Mouse (Mus musculus) hindbrain, postnatal 0 days (tissue): ENCODE measurements around the gene Tk1. TPM values are rescaled to one million over a fixed set of nuclear protein-coding genes. Genes with fewer than 3 reads are reported as not detected.
A peak's percentile ranks its signal among the peaks of the same experiment; 100 is the strongest.

ENCODE experiments used
- ATAC-seq: fragments of 200-750 bp; cut with Nextera tagmentation; 2 replicates; pipeline ENCODE4 v1.8.0; 2017; ENCODE audit warnings: mild to moderate bottlenecking, moderate TSS enrichment, moderate library complexity
- DNase-seq: peaks from one replicate; pipeline ENCODE4 v3.0.0-alpha.2; 2015; ENCODE audit warnings: low spot score
- H3K27ac ChIP-seq: fragments of 300-500 bp; sonication (generic); 2 replicates; pipeline ENCODE4 v1.5.1; 2014; ENCODE audit warnings: mild to moderate bottlenecking
- H3K27me3 ChIP-seq: fragments of 300-500 bp; sonication (generic); 2 replicates; pipeline ENCODE4 v1.6.1; 2014; ENCODE audit warnings: low read length, mixed read lengths; ENCODE audit not compliant: insufficient read depth
- H3K36me3 ChIP-seq: fragments of 300-500 bp; sonication (generic); 2 replicates; pipeline ENCODE4 v1.6.1; 2014; ENCODE audit warnings: low read length, mixed read lengths; ENCODE audit not compliant: insufficient read depth
- H3K4me1 ChIP-seq: fragments of 300-500 bp; sonication (generic); 2 replicates; pipeline ENCODE4 v1.6.1; 2014; ENCODE audit warnings: antibody characterized with exemption, low read length, mixed read lengths; ENCODE audit not compliant: insufficient read depth
- H3K4me2 ChIP-seq: fragments of 300-500 bp; sonication (generic); 2 replicates; pipeline ENCODE4 v1.6.1; 2014; ENCODE audit warnings: low read depth, mild to moderate bottlenecking, low read length, moderate library complexity, mixed read lengths
- H3K4me3 ChIP-seq: fragments of 300-500 bp; sonication (generic); 2 replicates; pipeline ENCODE4 v1.5.1; 2014; ENCODE audit warnings: low read length
- H3K9ac ChIP-seq: fragments of 300-500 bp; sonication (generic); replicated peaks from 2 replicates; pipeline ENCODE4 v1.6.1; 2014; ENCODE audit warnings: mild to moderate bottlenecking, low read length, moderate library complexity, mixed read lengths
- H3K9me3 ChIP-seq: fragments of 300-500 bp; sonication (generic); 2 replicates; pipeline ENCODE4 v1.6.1; 2016; ENCODE audit warnings: low read length, mixed read lengths
- CTCF ChIP-seq: IDR thresholded peaks from 2 replicates; pipeline ENCODE4 v1.5.1; 2016; ENCODE audit warnings: antibody characterized with exemption, control low read depth, low read depth
- WGBS: fragments of 180-500 bp; shearing (Covaris S2); extraction: QIAGEN DNeasy Blood & Tissue Kit; methylation state at CpG from one replicate; pipeline ENCODE4 v1.1.7; 2014; 5-methylcytosine and 5-hydroxymethylcytosine counted together
- polyA plus RNA-seq: library from polyadenylated mRNA; unstranded; fragments of >200 nt; fragmentation: Nextera tagmentation; extraction: Ambion mirVana; gene quantifications from 2 replicates; pipeline ENCODE4 v1.2.1, GENCODE M21; 2015
- total RNA-seq: library from RNA; depleted of rRNA; stranded (reverse); fragments of >200 nt; gene quantifications from 2 replicates; pipeline ENCODE4 v1.2.3, GENCODE M21; 2014

Gene Tk1
- total and polyA plus RNA-seq, 2 experiments from 2014 or later = 21.2 to 26.1 TPM

GRCm38 (mm10) chr11:117824060-117824969 is 1.6 kb downstream of the Tk1 start:
- Histone ChIP-seq H3K4me3 (peak overlapping the region; percentile 39; the same call in 1 of the 2 replicates), H3K9me3 (no peaks in the 10 kb centered on the region), H3K4me2 (peak overlapping the region; percentile 60), H3K36me3 (no peaks in the 10 kb centered on the region), H3K9ac (no peak overlapping the region), H3K27me3 (no peaks in the 10 kb centered on the region), H3K4me1 (peaks cover 13% of the 10 kb centered on the region), H3K27ac (no peak overlapping the region)
- WGBS = 11% methylated on average over 23 of the region's 23 CpGs
- TF ChIP-seq CTCF = peak; percentile 96
- DNase-seq (peak; percentile 90), ATAC-seq (peak; percentile 87)

- WGBS = 93% methylated on average over 6 of the region's 6 CpGs
- peaks cover 9% of the 10 kb centered on the region; the same call in 1 of the 2 replicates for H3K4me1 ChIP-seq
- no peak for DNase-seq
These were observed 2.5 kb downstream of the Tk1 start for GRCm38 (mm10) chr11:117823411-117823810.

GRCm38 (mm10) chr11:117822728-117823241 is 3.1 kb downstream of the Tk1 start:
- H3K4me2 ChIP-seq = no peak overlapping the region

More at GRCm38 (mm10) chr11:117823411-117823810, 2.5 kb downstream of the Tk1 start:
- no peak overlapping the region for H3K4me3 ChIP-seq
- no peaks in the 10 kb centered on the region for H3K9me3 ChIP-seq
- H3K4me2 ChIP-seq = no peak overlapping the region
- TF ChIP-seq CTCF = no peak
- H3K36me3 ChIP-seq = no peaks in the 10 kb centered on the region
- H3K9ac ChIP-seq = no peak overlapping the region
- ATAC-seq = no peak
- H3K27me3 ChIP-seq = no peaks in the 10 kb centered on the region
- H3K27ac ChIP-seq = no peak overlapping the region

GRCm38 (mm10) chr11:117821868-117822267 is 4.0 kb downstream of the Tk1 start:
- 90% methylated on average over 9 of the region's 9 CpGs for WGBS

More at GRCm38 (mm10) chr11:117822728-117823241, 3.1 kb downstream of the Tk1 start:
- no peak for TF ChIP-seq CTCF
- ATAC-seq (no peak), DNase-seq (no peak)
- 56% methylated on average over 7 of the region's 7 CpGs for WGBS
- Histone ChIP-seq H3K4me3 (no peak overlapping the region), H3K27ac (no peak overlapping the region), H3K9me3 (no peaks in the 10 kb centered on the region), H3K9ac (no peak overlapping the region), H3K27me3 (no peaks in the 10 kb centered on the region), H3K36me3 (no peaks in the 10 kb centered on the region), H3K4me1 (peaks cover 9% of the 10 kb centered on the region; the same call in 1 of the 2 replicates)

GRCm38 (mm10) chr11:117820173-117820572 is 5.7 kb downstream of the Tk1 start:
- no peak for DNase-seq
- H3K9ac ChIP-seq = no peak overlapping the region
- H3K36me3 ChIP-seq = no peaks in the 10 kb centered on the region
- no peaks in the 10 kb centered on the region for H3K27me3 ChIP-seq
- WGBS = 93% methylated on average over 7 of the region's 7 CpGs
- no peak for TF ChIP-seq CTCF
- no peak for ATAC-seq
- 0 out of 2 replicates have a peak, but pooled peaks cover 5% of the 10 kb centered on the region for H3K4me1 ChIP-seq
- H3K27ac ChIP-seq = no peak overlapping the region
- H3K4me3 ChIP-seq = no peak overlapping the region
- H3K9me3 ChIP-seq = no peaks in the 10 kb centered on the region
- no peak overlapping the region for H3K4me2 ChIP-seq

More at GRCm38 (mm10) chr11:117821868-117822267, 4.0 kb downstream of the Tk1 start:
- no peak overlapping the region for H3K4me3 ChIP-seq
- ATAC-seq = no peak
- no peaks in the 10 kb centered on the region for H3K9me3 ChIP-seq
- H3K4me1 ChIP-seq = peaks cover 9% of the 10 kb centered on the region; the same call in 1 of the 2 replicates
- no peak overlapping the region for H3K9ac ChIP-seq
- no peak overlapping the region for H3K4me2 ChIP-seq
- H3K27me3 ChIP-seq = no peaks in the 10 kb centered on the region
- H3K27ac ChIP-seq = no peak overlapping the region
- DNase-seq = no peak
- no peaks in the 10 kb centered on the region for H3K36me3 ChIP-seq
- no peak for TF ChIP-seq CTCF

- Histone ChIP-seq H3K4me3 (no peak overlapping the region), H3K27me3 (no peaks in the 10 kb centered on the region), H3K4me2 (no peak overlapping the region), H3K36me3 (no peaks in the 10 kb centered on the region), H3K4me1 (0 out of 2 replicates have a peak, but pooled peaks cover 3% of the 10 kb centered on the region), H3K9me3 (no peaks in the 10 kb centered on the region), H3K9ac (no peak overlapping the region), H3K27ac (no peak overlapping the region)
- no peak for ATAC-seq
- DNase-seq = no peak
- WGBS = 49% methylated on average over 8 of the region's 8 CpGs
- no peak for TF ChIP-seq CTCF
These were observed 6.8 kb downstream of the Tk1 start for GRCm38 (mm10) chr11:117819095-117819494.
